Mouse (Mus musculus) adrenal gland, postnatal 4 days (tissue): Measurements from ENCODE around the gene Pbx1. TPM values are rescaled to one million over a fixed set of nuclear protein-coding genes. Genes with fewer than 3 reads are reported as not detected.

Experiments
- DNase-seq, 2 experiments: peaks; one replicate each; pipeline ENCODE4 v3.0.0; 2021 to 2022; ENCODE audit warnings: low spot score in 2 of 2, mixed read lengths in 2 of 2
- total RNA-seq, 2 experiments: library from RNA; stranded (reverse); gene quantifications; 2 replicates each; pipeline ENCODE4 v1.2.3; 2021

Pbx1 gene
- total RNA-seq, 2 experiments from 2014 or later, result 202 to 226 TPM

DNA sequence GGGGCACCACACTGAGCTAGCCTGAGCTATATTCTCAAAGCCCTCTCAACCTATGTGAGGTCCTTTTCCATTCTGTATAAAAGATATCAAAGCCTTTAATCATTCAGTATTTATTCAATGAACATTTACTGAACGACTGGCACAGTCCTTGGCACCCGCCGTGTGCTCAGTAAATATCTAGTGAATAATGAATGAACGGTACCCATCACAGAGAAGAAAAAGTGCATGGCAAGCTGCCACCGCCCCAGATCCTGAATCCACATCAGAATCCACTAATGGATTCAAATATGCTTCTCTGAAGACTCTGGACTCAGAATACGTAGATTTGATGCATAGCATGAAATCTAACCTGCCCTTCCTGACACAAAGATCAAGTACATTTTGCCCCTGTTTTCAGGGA lies 45.9 kb downstream of the Pbx1 start:
- no peak for DNase-seq

DNA sequence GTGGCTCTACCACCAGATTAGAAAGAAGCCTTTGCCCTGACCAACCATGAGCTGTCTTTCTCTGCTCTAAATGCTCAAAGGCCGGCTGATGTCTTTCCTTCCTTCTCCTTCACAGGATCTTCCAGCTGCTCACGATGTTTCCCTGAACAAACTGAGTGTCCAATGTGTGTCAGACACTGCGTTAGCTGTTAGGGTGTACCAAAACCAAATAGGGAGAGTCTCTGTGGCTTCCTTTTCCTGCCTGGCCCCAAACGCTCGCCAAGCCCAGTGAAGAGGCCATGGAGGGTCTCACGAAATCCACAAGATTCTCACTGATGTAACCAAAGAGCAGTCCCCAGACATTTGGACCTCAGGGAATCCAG lies 47.5 kb downstream of the Pbx1 start:
- DNase-seq, result no peak

DNA sequence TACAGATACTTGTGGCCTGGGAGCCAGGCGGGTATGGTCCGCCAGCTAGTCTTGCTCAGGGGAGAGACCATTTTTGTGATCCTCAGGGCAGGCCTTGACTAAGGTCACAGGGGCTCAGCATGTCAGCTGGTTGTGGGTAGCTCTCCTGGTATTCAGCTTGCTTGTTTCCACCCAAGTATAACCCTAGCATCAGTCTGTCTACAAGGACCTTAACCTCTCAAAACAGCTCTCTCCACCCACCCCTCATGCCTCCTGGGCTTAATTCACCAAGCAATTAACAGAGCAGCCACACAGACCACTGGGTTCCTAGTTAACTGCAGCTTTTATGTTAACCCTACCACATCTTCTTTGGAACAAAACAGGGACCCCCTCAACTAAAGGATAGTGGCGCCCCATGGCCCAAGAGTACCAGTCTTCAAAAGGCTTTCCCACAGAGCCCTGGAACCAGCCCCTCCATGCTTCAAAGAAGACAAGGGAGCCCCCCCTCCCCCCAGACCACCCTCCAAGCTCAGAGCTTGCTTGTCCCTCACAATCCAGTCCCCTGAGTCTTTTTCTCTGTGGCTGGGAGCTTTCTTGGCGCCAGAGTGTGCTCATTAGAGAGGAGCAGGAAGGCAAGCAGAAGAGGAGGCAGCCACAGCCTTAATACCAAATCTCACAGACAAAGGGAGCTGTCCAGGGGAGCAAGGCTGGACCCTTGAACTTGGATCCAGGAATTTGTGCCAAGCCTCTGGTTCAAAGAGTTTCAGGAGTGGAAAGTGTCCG lies 48.1 kb downstream of the Pbx1 start:
- DNase-seq, result no peak

DNA sequence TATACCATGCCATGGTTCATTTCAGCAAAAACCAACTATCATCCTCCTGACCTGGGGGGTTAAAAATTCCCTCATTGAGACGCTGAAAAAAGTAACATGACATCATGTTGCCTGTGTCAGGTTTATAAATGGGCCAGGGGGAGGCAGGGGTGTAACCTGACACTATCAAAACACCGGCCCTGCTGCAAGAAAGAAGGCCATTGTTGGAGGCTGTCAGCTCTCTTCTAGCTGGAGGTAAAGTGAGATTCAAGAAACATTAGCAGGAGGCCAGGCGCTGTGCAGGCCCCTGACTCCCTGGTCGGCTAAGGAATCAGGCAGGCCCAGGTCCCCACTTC lies 49.3 kb downstream of the Pbx1 start:
- DNase-seq, result no peak

DNA sequence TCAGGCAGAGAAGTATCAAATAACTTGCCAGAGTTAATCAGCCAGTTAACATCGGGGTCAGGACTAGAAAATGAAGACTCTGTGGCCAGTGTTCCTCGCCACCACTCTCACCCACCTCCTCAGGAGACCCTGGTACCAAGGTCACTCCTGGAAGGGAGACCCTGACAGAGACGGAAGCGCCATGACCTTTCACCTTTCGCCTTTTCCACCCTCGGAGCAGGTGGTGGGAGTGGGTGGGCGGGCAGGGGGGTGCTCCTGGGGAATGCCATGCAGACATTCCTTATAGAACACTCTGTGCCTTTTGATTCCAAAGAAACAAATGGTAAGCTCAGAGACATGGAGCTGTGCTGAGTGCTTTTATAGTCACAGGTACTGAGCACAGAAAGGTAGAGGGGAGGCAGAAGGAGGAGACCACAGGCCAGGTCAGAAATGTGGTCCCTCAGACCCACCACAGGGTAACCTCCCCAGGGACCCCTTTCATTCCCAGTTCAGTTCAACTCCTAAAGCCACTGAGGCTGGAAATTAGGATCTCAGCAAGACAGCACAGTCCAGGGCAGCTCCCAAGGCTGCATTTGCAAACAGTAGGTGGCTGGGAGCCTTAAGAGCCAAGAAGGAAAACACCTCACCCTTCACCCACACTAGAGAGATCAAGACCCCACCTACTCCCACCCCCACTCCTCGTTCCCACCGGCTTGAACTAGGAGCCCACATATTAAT lies 49.8 kb downstream of the Pbx1 start:
- no peak for DNase-seq

DNA sequence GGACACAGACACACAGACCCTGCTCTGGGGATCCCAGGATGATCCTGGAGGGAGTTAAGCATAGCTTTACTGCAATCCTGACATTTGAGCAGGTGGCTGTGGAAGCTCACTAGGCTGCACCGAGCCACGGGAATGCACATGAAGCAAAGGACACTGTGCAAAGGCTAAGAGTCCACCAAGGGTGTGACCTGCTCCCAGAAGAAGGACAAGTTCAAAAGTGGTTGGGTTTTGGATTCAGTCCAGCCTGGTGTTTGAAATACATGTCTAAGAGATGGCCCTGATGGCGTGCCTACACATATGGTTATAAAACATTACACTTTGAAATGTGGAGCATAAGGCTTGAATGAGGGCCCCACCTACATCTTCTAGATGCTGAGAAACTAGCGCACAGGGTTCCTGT lies 50.6 kb downstream of the Pbx1 start:
- DNase-seq, result no peak

DNA sequence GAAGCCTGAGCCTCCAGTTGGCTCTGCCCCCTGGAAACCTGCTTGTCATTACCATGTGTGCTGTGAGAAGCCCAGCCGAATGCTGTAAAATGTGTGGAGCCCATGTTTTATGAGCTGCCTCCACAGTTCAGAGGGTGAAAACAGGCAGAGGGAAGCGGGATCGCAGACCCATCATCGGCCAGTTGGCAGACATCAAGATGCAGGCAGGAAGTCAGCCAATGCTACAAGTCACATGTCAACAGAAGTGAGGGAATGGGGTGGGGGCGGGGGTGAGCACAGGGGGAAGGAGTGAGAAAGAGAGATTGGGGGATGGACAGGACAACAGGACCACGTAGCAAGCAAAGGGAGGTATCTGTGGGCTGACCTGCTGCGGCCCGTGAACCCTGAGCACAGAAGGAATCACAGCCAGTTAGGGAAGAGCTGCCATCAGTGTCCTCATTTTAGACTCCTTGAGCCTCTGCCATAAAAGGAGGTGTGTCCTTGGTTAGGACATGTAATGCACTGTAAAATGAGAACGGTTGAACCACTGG lies 51.8 kb downstream of the Pbx1 start:
- no peak for DNase-seq

DNA sequence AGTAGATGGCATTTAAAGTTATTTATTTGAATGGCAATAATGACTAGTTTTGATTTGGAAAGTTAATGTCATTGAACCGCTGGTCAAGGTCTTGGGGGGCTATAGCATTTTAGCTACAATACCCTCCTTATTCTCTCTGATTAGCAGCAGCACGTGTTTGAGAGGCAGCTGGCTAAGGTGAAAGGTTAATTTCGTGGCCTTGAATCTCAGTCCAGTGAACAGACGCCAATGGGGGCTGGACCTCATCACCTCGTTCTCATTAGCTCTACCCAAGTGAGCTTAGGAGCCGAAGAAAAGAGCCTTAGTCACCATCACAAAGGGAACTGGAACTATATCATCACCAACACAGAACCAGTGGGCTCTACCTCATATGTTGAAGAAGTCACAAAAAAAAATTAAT lies 54.4 kb downstream of the Pbx1 start:
- DNase-seq, result no peak

DNA sequence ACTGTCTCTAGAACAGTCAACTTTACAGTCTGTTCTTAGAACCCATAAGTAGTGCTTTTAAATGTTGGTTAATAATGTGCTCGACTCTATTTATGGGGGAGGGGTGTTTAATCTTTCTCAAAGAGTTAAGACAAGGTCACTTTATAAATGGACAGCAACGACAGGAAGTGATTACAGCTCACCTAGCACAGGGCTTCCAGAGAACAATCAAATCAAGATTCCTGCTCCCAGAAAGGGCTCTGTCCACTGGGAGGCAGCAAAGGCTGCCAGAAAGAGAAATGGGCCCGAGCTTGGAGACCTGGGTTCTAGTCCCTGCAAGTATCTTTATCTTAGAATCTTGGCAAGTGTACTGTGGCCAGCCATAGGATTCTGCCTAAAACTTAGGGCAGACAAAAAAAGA lies 55.7 kb downstream of the Pbx1 start:
- DNase-seq, result no peak

DNA sequence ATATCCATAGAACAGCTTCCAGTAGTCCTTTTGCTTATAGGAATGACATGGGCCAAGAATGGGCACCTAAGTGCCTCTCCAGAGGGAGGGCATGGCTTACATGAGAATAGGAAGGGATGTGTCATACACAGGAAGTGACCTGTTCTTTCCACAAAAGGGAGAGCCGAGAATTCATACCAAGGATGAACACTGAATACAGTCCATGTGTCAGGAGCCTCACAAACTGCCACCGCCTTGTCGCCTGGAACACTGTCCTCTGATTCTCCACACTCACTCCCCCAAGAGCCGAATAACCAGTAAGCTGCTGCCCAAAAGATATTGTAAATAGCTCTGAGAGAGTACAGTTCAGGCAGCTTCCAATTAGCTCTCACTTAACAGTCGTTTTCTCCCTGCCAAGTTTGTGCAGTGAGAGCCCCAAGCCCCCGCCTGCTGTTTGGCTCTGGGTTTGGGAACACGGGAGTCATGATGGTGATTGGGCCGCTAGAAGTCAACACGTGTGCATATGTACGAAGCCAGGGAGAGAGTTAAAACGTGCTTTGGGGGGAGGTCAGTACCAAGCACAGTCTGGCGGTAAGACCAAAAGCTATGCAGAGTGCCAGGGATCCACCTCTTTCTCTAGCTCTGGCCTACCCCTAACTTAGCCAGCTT lies 57.0 kb downstream of the Pbx1 start:
- no peak for DNase-seq

DNA sequence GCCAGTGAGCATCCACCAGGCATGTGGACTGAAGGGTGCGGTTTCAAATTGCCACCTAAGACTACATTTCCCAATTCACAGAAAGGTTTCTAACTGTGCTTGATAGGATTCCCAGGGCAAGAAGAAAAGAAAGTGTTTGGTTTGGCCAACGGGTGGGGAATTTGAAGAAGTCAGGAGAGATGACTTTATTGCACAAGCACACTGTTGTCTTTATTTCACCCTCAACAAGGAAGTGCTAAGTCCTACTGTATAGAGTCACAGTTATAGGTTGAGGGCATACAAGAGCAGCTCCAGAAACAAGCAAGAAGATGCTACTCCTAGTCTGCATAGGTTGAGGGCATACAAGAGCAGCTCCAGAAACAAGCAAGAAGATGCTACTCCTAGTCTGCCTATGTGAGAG lies 60.0 kb downstream of the Pbx1 start:
- no peak for DNase-seq

DNA sequence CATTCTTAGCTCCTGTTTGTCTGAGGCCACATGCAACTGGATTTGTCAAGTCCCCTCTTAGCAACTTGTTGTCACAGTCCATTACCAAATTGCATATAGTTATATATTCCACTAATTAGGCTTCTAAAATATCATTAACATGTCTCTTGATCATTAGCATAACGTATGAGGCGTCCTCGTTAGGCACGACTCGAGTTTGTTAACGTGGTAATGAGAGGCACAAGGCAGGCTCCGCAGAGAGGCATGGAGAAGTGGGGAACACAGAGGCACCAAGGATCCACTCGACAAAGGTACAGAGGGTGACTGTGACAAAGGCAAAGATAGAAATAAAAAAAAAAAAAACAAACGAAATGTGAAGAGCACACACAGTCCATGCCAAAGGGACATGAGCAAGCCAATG lies 61.1 kb downstream of the Pbx1 start:
- no peak for DNase-seq

DNA sequence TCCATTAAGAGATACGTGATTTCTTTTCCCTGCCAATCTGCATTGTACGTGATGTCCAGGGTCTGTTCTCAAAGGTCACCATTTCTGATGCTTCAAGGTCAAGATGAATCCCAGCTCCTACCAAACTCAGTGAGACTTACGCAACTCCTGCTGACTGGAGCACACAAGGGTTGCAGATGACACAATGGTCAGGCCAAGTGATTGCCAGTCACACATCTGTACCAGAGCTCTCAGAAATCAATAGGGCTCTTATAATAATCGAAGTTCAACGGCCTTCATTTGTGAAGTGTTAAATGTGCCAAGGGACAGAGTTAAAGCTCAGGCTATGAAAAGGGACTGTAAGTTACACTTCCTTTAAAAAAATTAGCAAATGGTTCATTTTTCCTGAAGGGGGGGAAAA lies 65.8 kb downstream of the Pbx1 start:
- DNase-seq, result no peak

DNA sequence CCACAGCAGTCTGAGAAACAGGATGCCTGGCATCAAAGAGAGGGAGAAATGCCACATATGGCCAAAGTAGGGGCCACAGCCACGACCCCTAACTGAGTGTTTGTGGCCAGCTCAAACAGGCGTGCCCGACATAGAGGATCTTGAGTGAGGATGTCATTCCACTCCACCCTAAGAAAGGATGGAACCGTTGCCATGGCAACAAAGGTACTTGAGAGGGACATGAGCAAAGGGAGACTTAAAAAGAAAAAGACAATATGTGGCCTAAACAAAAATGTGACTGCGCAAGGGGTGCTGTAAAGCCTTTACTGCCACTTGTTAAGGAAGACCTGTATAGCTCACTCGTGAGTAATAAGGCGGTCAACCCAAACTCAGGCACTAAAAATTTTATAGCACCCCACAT lies 67.7 kb downstream of the Pbx1 start:
- no peak for DNase-seq

DNA sequence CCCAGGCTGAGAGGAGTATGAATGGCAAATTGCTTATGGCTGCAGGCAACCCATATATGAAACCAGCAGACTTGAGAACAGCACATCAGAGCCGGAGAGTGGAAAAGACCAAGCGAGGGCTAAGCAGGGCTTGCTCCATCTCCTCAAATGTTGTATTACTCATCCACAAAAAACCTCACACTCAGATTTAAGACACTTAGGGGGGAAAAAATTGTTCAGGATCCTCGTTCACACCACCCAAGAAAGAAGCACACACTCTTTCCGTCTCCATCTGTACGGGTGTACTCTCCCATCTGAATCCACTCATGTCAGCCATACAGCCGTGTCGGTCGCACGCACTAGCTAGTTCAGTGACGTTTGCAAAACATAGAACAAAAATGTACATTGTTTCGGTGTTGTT lies 69.0 kb downstream of the Pbx1 start:
- DNase-seq, result no peak

DNA sequence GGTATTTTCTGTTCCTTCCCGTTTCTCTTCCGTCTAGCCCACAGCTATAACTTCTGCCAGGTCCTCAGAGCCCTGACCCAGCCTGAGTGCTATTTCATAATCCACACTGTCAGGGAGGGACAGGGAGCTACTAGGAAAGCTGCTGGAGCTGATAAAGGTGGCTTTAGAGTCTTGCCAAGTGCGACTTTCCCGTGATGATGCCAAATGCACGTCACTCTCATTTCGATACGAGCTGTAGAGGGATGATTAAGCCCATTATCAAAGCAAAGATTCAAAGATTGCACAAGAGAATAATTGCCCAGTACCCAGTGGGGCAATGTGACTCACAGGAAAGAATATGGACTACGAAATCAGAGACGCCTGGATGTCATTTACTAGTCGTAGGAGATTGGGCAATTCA lies 69.6 kb downstream of the Pbx1 start:
- no peak for DNase-seq

DNA sequence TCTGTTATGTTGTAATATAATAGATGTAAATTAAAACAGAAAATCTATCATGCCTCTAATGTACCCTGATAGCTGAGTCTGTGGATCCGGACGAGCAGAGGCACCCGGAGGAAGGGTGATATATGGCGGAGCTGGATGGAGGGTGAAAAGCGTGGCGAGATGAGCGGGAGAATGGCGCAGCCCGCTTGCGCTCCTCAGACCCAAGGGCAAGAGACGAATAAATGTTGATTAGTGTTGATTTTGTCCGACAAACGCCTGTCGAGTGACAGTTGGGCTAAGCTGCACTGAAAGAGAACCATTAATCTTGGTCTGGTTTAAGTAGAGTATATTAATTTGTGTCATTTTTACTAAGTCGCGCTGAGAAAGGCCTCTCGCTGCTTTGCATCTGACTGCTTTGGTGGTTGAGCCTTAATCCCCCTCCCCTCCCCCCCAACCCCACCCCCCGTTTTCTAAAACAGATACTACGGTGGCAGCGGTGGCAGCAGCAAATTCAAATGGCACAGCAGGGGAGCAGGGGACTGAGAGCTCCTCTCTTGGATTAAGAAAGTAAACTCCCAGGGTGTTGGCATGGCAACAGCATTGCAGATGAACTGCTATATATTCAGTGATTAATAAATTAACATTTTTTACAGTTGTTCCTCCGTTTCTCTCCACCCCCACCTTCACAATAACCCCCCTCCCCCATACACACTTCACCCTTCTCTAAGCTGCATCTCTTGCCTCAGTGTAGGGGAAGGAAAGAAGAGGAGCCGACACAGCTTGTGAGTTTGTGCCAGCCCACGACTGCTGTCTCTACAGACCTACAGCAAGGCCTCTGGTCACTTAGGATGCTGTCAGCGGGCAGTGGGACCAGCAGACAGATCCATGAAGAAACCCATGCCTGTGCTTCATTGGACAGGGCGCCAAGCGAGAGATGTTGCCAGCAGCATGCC lies 74.1 kb downstream of the Pbx1 start:
- no peak for DNase-seq

DNA sequence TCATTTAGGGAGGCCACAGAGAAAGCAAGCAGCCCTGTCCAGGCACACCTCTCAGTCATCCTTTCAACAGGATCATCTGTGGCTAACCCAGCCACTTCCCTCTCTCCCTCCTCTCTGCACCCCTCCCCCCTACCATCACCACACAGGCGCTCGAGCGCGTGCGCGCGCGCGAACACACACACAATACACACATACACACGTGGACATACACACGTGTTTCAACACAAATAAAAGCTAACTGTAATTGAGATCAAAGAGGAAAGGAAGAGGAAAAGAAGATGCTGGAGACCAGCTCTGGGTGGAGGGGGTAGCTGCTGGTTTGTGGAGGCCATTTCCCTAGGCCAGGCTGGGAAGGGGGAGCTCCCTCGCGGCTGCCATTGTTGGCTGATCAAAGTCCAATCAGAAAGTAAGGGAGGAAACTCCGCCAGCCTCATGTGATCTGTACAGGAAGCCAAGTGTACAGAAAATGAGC lies 75.1 kb downstream of the Pbx1 start:
- DNase-seq, result no peak

DNA sequence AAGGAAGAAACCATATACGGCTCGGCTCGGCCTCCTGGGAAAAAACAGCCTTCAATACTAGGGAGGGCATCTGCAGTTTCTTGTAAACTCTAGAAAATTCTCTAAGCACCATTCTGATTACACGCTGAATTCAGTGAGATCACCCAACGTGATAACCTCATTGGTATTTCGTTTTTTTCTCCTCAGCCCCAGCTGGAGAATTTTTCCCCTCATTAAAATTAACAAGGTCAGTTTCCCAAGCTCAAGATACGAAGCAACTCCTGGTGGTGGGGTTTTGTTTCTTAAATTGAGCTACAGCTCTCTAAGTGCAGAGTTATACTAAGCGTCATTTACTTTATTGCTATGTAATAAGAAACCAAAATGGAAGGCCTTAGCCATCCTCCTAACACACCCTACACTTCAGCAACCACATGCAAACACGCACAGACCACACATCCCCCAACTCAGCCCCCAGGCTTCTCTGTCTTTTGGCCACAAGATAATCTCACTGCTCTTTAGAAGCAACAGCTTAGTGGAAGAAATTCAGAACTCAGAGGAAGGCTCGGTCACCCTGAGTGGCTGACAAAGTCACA lies 76.0 kb downstream of the Pbx1 start:
- DNase-seq, result no peak

DNA sequence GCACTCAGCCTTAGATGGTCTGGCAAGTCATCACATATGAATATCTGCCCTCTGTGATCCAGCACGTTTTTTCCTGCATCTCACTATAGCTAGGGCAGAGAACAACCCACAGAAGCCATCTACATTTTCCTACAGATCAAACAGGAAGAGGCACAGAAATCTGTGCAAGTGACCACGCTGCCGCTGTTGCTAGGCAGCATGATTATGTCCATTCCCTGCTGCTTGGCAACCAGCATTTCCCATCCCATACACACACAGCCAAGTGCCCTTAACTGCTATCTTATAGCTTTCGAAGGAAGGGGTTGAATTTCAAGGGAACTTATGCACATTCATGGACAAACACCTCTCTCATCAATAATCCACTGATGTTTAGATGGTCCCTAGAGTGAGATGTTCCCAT lies 77.1 kb downstream of the Pbx1 start:
- no peak for DNase-seq
